Mouse (Mus musculus): Measurements from ENCODE around the gene Nuak1. TPM values are rescaled to one million over a fixed set of nuclear protein-coding genes. Genes with fewer than 3 reads are reported as not detected.

The Nuak1 gene
- total and polyA plus RNA-seq, 2 experiments from 2014 or later: 2.7 to 37.9 TPM

GRCm38 (mm10) chr10:84345730-84346129 lies 94.7 kb downstream of the Nuak1 start:
- Histone ChIP-seq H3K4me1 (ENCODE audit: insufficient read depth, low read length) (no peaks in the 10 kb centered on the region), H3K4me3 (ENCODE audit: low read depth, low read length) (no peak overlapping the region), H3K36me3 (ENCODE audit: insufficient read depth, low read length) (no peaks in the 10 kb centered on the region), H3K4me2 (ENCODE audit: low read depth, low read length, poor library complexity, severe bottlenecking) (no peak overlapping the region), H3K27me3 (ENCODE audit: insufficient read depth, low read length) (no peaks in the 10 kb centered on the region), H3K9me3 (ENCODE audit: low read length) (no peaks in the 10 kb centered on the region), H3K27ac (ENCODE audit: low read depth, low read length) (no peak overlapping the region), H3K9ac (replicated peaks; ENCODE audit: low read length, poor library complexity, severe bottlenecking) (no peak overlapping the region)
- TF ChIP-seq CTCF (IDR thresholded peaks at IDR 0.05): no peak
- DNase-seq (ENCODE audit: low spot score) (no peak), ATAC-seq (ENCODE audit: low FRiP score) (no peak)
- WGBS: 58% methylated on average over 5 of the region's 5 CpGs

DNA sequence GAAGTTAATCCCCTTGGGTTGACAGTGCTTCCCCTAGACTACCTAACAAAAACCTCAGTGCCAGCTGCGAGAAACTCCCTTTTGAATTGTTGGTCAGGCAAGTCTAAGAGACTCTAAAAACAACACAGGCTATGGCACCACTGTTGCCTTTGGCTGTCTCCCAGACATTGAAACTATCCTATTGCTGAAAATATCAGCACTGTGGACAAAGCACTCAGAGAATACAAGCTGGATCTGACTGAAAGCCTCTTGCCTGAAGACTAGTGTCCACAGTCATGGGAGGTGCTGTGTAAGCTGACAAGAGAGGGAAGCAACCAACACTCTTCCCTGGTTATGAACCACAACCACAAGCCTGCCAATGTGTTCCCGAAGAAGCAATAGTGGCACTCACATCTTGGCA lies 96.9 kb downstream of the Nuak1 start:
- 86% methylated on average over 2 of the region's 2 CpGs for WGBS
- no peak for TF ChIP-seq CTCF (IDR thresholded peaks at IDR 0.05)
- DNase-seq (ENCODE audit: low spot score): no peak
- Histone ChIP-seq H3K27ac (ENCODE audit: low read depth, low read length) (no peak overlapping the region), H3K36me3 (ENCODE audit: insufficient read depth, low read length) (no peaks in the 10 kb centered on the region), H3K27me3 (ENCODE audit: insufficient read depth, low read length) (no peaks in the 10 kb centered on the region), H3K9me3 (ENCODE audit: low read length) (no peaks in the 10 kb centered on the region), H3K4me3 (ENCODE audit: low read depth, low read length) (no peak overlapping the region), H3K9ac (replicated peaks; ENCODE audit: low read length, poor library complexity, severe bottlenecking) (no peak overlapping the region), H3K4me1 (ENCODE audit: insufficient read depth, low read length) (no peaks in the 10 kb centered on the region), H3K4me2 (ENCODE audit: low read depth, low read length, poor library complexity, severe bottlenecking) (no peak overlapping the region)
- ATAC-seq (ENCODE audit: low FRiP score): no peak

DNA sequence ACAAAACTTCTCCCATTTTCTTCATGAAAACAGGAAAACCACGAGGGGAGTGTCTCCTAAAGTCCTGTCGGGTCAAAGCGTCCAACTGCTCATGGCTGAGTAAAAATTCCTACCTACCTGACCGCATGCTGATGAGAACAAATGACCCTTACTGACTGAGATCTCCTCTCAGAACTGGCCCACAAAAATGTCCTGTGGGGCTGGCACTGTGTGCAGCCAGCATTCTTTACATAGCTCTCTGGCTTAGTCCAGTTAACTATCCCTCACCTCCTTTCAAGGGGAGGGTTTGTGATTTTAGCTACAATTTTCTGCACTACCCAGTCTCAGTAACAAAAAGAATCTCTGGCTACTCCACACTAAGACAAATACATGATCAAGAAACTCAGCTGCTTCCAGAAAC lies 100.9 kb downstream of the Nuak1 start:
- H3K4me1 ChIP-seq (ENCODE audit: insufficient read depth, low read length): no peaks in the 10 kb centered on the region
- WGBS: 69% methylated on average over 4 of the region's 4 CpGs
- H3K4me2 ChIP-seq (ENCODE audit: low read depth, low read length, poor library complexity, severe bottlenecking): no peak overlapping the region
- no peaks in the 10 kb centered on the region for H3K9me3 ChIP-seq (ENCODE audit: low read length)
- no peaks in the 10 kb centered on the region for H3K36me3 ChIP-seq (ENCODE audit: insufficient read depth, low read length)
- no peak for DNase-seq (ENCODE audit: low spot score)
- no peak for ATAC-seq (ENCODE audit: low FRiP score)
- no peak overlapping the region for H3K27ac ChIP-seq (ENCODE audit: low read depth, low read length)
- no peaks in the 10 kb centered on the region for H3K27me3 ChIP-seq (ENCODE audit: insufficient read depth, low read length)
- TF ChIP-seq CTCF (IDR thresholded peaks at IDR 0.05): no peak
- no peak overlapping the region for H3K9ac ChIP-seq (replicated peaks; ENCODE audit: low read length, poor library complexity, severe bottlenecking)
- no peak overlapping the region for H3K4me3 ChIP-seq (ENCODE audit: low read depth, low read length)

- no peak overlapping the region for H3K4me3 ChIP-seq (ENCODE audit: low read depth, low read length)
- no peak for TF ChIP-seq CTCF (IDR thresholded peaks at IDR 0.05)
- no peaks in the 10 kb centered on the region for H3K27me3 ChIP-seq (ENCODE audit: insufficient read depth, low read length)
- H3K9ac ChIP-seq (replicated peaks; ENCODE audit: low read length, poor library complexity, severe bottlenecking): no peak overlapping the region
- H3K4me2 ChIP-seq (ENCODE audit: low read depth, low read length, poor library complexity, severe bottlenecking): no peak overlapping the region
- H3K36me3 ChIP-seq (ENCODE audit: insufficient read depth, low read length): no peaks in the 10 kb centered on the region
- DNase-seq (ENCODE audit: low spot score) (no peak), ATAC-seq (ENCODE audit: low FRiP score) (no peak)
- H3K9me3 ChIP-seq (ENCODE audit: low read length): no peaks in the 10 kb centered on the region
- H3K27ac ChIP-seq (ENCODE audit: low read depth, low read length): no peak overlapping the region
- 78% methylated on average over 3 of the region's 3 CpGs for WGBS
- no peaks in the 10 kb centered on the region for H3K4me1 ChIP-seq (ENCODE audit: insufficient read depth, low read length)
Observed at GRCm38 (mm10) chr10:84338752-84339151, 101.6 kb downstream of the Nuak1 start.

GRCm38 (mm10) chr10:84335441-84335840 lies 105.0 kb downstream of the Nuak1 start:
- no peak overlapping the region for H3K9ac ChIP-seq (replicated peaks; ENCODE audit: low read length, poor library complexity, severe bottlenecking)
- no peak overlapping the region for H3K4me3 ChIP-seq (ENCODE audit: low read depth, low read length)
- WGBS: 84% methylated on average over 4 of the region's 4 CpGs
- H3K4me2 ChIP-seq (ENCODE audit: low read depth, low read length, poor library complexity, severe bottlenecking): no peak overlapping the region
- DNase-seq (ENCODE audit: low spot score): no peak
- no peak for ATAC-seq (ENCODE audit: low FRiP score)
- H3K9me3 ChIP-seq (ENCODE audit: low read length): no peaks in the 10 kb centered on the region
- no peaks in the 10 kb centered on the region for H3K36me3 ChIP-seq (ENCODE audit: insufficient read depth, low read length)
- no peak overlapping the region for H3K27ac ChIP-seq (ENCODE audit: low read depth, low read length)
- no peaks in the 10 kb centered on the region for H3K27me3 ChIP-seq (ENCODE audit: insufficient read depth, low read length)
- no peak for TF ChIP-seq CTCF (IDR thresholded peaks at IDR 0.05)
- no peaks in the 10 kb centered on the region for H3K4me1 ChIP-seq (ENCODE audit: insufficient read depth, low read length)

DNA sequence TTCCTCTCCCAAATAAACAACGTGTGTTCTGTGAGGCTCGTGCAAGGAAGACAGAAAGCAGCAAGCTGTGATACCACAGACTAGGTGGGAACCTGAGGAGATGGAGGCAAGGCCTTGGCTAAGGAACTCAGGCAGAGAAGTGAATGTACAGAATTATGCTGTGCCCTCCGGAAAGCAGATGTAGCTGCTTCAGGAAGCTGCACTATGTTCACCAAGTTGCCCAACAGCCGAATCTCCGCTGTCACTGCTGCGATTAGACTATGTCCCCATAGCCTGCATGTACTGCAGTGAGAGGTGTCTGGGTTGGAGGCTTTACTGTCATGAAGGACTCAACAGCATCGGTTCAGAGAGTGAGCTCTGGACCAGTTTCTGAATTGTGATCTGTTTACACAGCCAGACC lies 110.6 kb downstream of the Nuak1 start:
- no peak for DNase-seq (ENCODE audit: low spot score)
- Histone ChIP-seq H3K27ac (ENCODE audit: low read depth, low read length) (no peak overlapping the region), H3K4me3 (ENCODE audit: low read depth, low read length) (no peak overlapping the region), H3K4me1 (ENCODE audit: insufficient read depth, low read length) (no peaks in the 10 kb centered on the region), H3K27me3 (ENCODE audit: insufficient read depth, low read length) (no peaks in the 10 kb centered on the region), H3K9ac (replicated peaks; ENCODE audit: low read length, poor library complexity, severe bottlenecking) (no peak overlapping the region), H3K36me3 (ENCODE audit: insufficient read depth, low read length) (no peaks in the 10 kb centered on the region), H3K9me3 (ENCODE audit: low read length) (no peaks in the 10 kb centered on the region), H3K4me2 (ENCODE audit: low read depth, low read length, poor library complexity, severe bottlenecking) (no peak overlapping the region)
- ATAC-seq (ENCODE audit: low FRiP score): no peak
- no peak for TF ChIP-seq CTCF (IDR thresholded peaks at IDR 0.05)
- WGBS: 91% methylated on average over 7 of the region's 7 CpGs

Measured in midbrain, postnatal 0 days (tissue).